Mouse (Mus musculus) ES-Bruce4 (cell line): ENCODE results near the gene Slc11a1. TPM values are rescaled to one million over a fixed set of nuclear protein-coding genes. Genes with fewer than 3 reads are reported as not detected.
A peak's percentile ranks its signal among the peaks of the same experiment; 100 is the strongest.

Experiments used
- H3K27ac ChIP-seq: 2 replicates; pipeline ENCODE4 v1.5.1; 2012; ENCODE audit warnings: low read length, inconsistent platforms; ENCODE audit not compliant: insufficient read depth
- H3K27me3 ChIP-seq: 2 replicates; pipeline ENCODE4 v1.6.1; 2012; ENCODE audit warnings: mild to moderate bottlenecking, low read length, inconsistent platforms; ENCODE audit not compliant: control insufficient read depth, poor library complexity, insufficient read depth, severe bottlenecking
- H3K36me3 ChIP-seq: 2 replicates; pipeline ENCODE4 v1.6.1; 2012; ENCODE audit warnings: inconsistent platforms, mild to moderate bottlenecking, low read length, moderate library complexity; ENCODE audit not compliant: control insufficient read depth, poor library complexity, insufficient read depth, severe bottlenecking
- H3K4me1 ChIP-seq: one replicate; pipeline ENCODE4 v1.8.1; 2011; ENCODE audit warnings: low read length; ENCODE audit not compliant: control insufficient read depth, insufficient read depth
- H3K4me3 ChIP-seq: 2 replicates; pipeline ENCODE4 v1.5.1; 2011; ENCODE audit warnings: low read depth, mild to moderate bottlenecking, low read length
- H3K9ac ChIP-seq: 2 replicates; pipeline ENCODE4 v1.6.1; 2012; ENCODE audit warnings: low read depth, mild to moderate bottlenecking, inconsistent platforms; ENCODE audit not compliant: poor library complexity, severe bottlenecking
- H3K9me3 ChIP-seq: replicated peaks from 2 replicates; pipeline ENCODE4 v1.6.1; 2012; ENCODE audit warnings: mild to moderate bottlenecking, low read length, inconsistent platforms; ENCODE audit not compliant: control insufficient read depth, poor library complexity, insufficient read depth, severe bottlenecking
- CTCF ChIP-seq: IDR thresholded peaks from one replicate; pipeline ENCODE4 v1.8.1; 2011; ENCODE audit warnings: low read depth, low read length
- EP300 ChIP-seq: IDR thresholded peaks from 2 replicates; pipeline ENCODE4 v1.6.1; 2011; ENCODE audit warnings: low read depth, low read length; ENCODE audit not compliant: insufficient read depth
- POLR2A ChIP-seq: IDR thresholded peaks from one replicate; pipeline ENCODE4 v1.8.1; 2011; ENCODE audit warnings: low read length; ENCODE audit not compliant: insufficient read depth
- polyA plus RNA-seq: library from polyadenylated mRNA; stranded (reverse); fragments of >200 nt; gene quantifications from 2 replicates; pipeline ENCODE4 v1.2.4, GENCODE M21; 2011; ENCODE audit warnings: low read depth; ENCODE audit not compliant: missing spikeins, insufficient read depth, insufficient read length

Slc11a1 gene
- polyA plus RNA-seq, 1 experiment: 0.94 TPM

GRCm38 (mm10) chr1:74408589-74409504, 33.9 kb downstream of the Slc11a1 start, which contains the start of gene Vil1:
Gene Vil1 (plus strand): TSS chr1:74409376.
- H3K36me3 ChIP-seq: no peaks in the 10 kb centered on the region
- H3K4me1 ChIP-seq: no peaks in the 10 kb centered on the region
- H3K27me3 ChIP-seq: 0 out of 2 replicates have a peak, but pooled peaks cover 2% of the 10 kb centered on the region
- no peak within 1 kb of the TSS for H3K9ac ChIP-seq
- H3K9me3 ChIP-seq: no peaks in the 10 kb centered on the region
- H3K4me3 ChIP-seq: 0 out of 2 replicates have a peak within 1 kb of the TSS, but pooled peaks have one; percentile 8
- no peak within 1 kb of the TSS for H3K27ac ChIP-seq
- TF ChIP-seq CTCF (no peak), EP300 (no peak), POLR2A (no peak)

- no peaks in the 10 kb centered on the region for H3K36me3 ChIP-seq
- H3K4me3 ChIP-seq: no peak overlapping the region
- H3K9me3 ChIP-seq: no peaks in the 10 kb centered on the region
- 0 out of 2 replicates have a peak, but pooled peaks cover 2% of the 10 kb centered on the region for H3K27me3 ChIP-seq
- no peak overlapping the region for H3K27ac ChIP-seq
- no peak overlapping the region for H3K9ac ChIP-seq
- TF ChIP-seq POLR2A (no peak), EP300 (no peak), CTCF (no peak)
- no peaks in the 10 kb centered on the region for H3K4me1 ChIP-seq
These were observed 36.8 kb downstream of the Slc11a1 start for GRCm38 (mm10) chr1:74411753-74412325.

- TF ChIP-seq POLR2A: no peak
- no peak for TF ChIP-seq CTCF
- TF ChIP-seq EP300: no peak
- 0 out of 2 replicates have a peak, but pooled peaks cover 2% of the 10 kb centered on the region for H3K27me3 ChIP-seq
- no peaks in the 10 kb centered on the region for H3K9me3 ChIP-seq
- H3K9ac ChIP-seq: no peak overlapping the region
- H3K27ac ChIP-seq: no peak overlapping the region
- H3K4me3 ChIP-seq: no peak overlapping the region
- H3K4me1 ChIP-seq: no peaks in the 10 kb centered on the region
- no peaks in the 10 kb centered on the region for H3K36me3 ChIP-seq
These were observed 37.7 kb downstream of the Slc11a1 start for GRCm38 (mm10) chr1:74412711-74413110.

- TF ChIP-seq CTCF: no peak
- no peak for TF ChIP-seq POLR2A
- no peak for TF ChIP-seq EP300
- no peaks in the 10 kb centered on the region for H3K9me3 ChIP-seq
- peaks cover 6% of the 10 kb centered on the region for H3K4me1 ChIP-seq
- H3K36me3 ChIP-seq: no peaks in the 10 kb centered on the region
- no peak overlapping the region for H3K27ac ChIP-seq
- 0 out of 2 replicates have a peak, but pooled peaks cover under 1% of the 10 kb centered on the region for H3K27me3 ChIP-seq
- H3K9ac ChIP-seq: no peak overlapping the region
- H3K4me3 ChIP-seq: no peak overlapping the region
These were observed 40.1 kb downstream of the Slc11a1 start for GRCm38 (mm10) chr1:74415143-74415542.

GRCm38 (mm10) chr1:74418747-74419439, 43.9 kb downstream of the Slc11a1 start:
- H3K9ac ChIP-seq: no peak overlapping the region
- no peak overlapping the region for H3K27ac ChIP-seq
- peaks cover 6% of the 10 kb centered on the region for H3K4me1 ChIP-seq
- H3K9me3 ChIP-seq: no peaks in the 10 kb centered on the region
- peak overlapping the region; percentile 4 for H3K4me3 ChIP-seq
- no peak for TF ChIP-seq POLR2A
- TF ChIP-seq EP300: no peak
- TF ChIP-seq CTCF: no peak
- H3K36me3 ChIP-seq: no peaks in the 10 kb centered on the region
- no peaks in the 10 kb centered on the region for H3K27me3 ChIP-seq
